Mouse (Mus musculus): ENCODE data around the gene Slc16a4. TPM values are rescaled to one million over a fixed set of nuclear protein-coding genes. Genes with fewer than 3 reads are reported as not detected.
A peak's percentile ranks its signal among the peaks of the same experiment; 100 is the strongest.

Slc16a4 gene
- total and polyA plus RNA-seq, 3 experiments, result 0.04 to 0.65 TPM; not detected in 1

DNA sequence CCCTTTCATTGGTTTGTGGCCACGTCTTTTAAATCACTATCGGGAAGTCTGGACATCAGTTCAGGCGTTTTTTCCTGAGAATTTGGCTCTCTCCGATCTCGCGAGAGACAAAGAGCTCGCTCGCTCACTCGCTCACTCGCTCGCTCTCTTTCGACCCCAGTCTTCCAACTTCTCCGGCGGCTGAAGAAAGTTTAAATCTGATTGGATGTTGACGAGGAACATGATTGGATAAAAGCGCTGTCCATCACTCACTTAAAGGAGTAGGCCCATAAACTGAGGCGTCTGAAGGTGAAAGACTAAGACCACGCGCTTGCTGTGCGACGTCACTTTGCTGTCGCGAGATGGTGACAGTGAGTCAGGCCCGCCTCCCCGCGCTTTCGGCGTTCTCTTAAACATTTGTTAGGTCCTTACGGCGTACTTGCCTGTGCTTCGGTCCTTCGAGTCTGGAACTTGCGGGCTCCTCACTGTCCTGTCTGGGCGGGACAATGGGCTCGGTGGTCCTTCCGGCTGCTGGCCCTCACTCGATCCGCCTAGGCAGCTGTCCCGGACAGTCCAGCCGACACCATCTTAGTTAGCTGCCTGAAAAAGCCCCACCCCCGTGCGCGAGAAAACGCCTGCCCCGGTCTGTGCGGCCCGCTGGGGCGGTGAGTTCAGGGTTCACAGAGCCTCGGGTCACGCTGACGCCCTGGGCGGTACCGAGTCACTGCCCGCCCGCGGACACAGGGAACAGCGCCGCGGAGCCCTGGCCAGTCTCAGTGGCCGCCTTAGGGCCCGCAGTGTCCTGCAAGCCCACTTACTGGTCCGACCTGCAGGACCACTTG is 42.6 kb downstream of the Slc16a4 start, which contains the start of gene Rbm15:
Gene Rbm15 (minus strand): TSS at position 293 of the 821 bp plus-strand sequence.
- H3K27ac ChIP-seq (ENCODE audit: control insufficient read depth, low read depth, low read length), result peak within 1 kb of the TSS; percentile 95
- H3K27me3 ChIP-seq (ENCODE audit: control insufficient read depth in 1 of 2, insufficient read depth in 2 of 2, low read length in 2 of 2), result no peaks in the 10 kb centered on the region
- H3K9ac ChIP-seq (ENCODE audit: control insufficient read depth, low read depth, low read length, poor library complexity, severe bottlenecking), result peak within 1 kb of the TSS; percentile 98
- peak; percentile 100 for DNase-seq (ENCODE audit: low read depth, low spot score)
- H3K9me3 ChIP-seq (replicated peaks; ENCODE audit: insufficient read depth, low read length), result no peaks in the 10 kb centered on the region
- peaks cover 12 to 13% of the 10 kb centered on the region in 2 experiments for H3K36me3 ChIP-seq (ENCODE audit: control insufficient read depth in 1 of 2, insufficient read depth in 2 of 2, low read length in 2 of 2)
- H3K79me2 ChIP-seq (ENCODE audit: control insufficient read depth, insufficient read depth, low read length, poor library complexity), result peaks cover 38% of the 10 kb centered on the region
- peaks cover 0 to 1% of the 10 kb centered on the region in 2 experiments; a peak in 1 of 4 replicates for H3K4me1 ChIP-seq (ENCODE audit: control insufficient read depth in 1 of 2, insufficient read depth in 2 of 2, low read length in 2 of 2)
- H3K4me3 ChIP-seq (ENCODE audit: control insufficient read depth in 1 of 2, insufficient read depth in 1 of 2, low read depth in 2 of 2, low read length in 2 of 2), result peak within 1 kb of the TSS; percentile 62 to 95
- peak; percentile 87 for TF ChIP-seq HCFC1 (IDR thresholded peaks at IDR 0.05; ENCODE audit: low read depth, low read length)
- TF ChIP-seq SIN3A (IDR thresholded peaks at IDR 0.05; ENCODE audit: low read length), result peak; percentile 93
- TF ChIP-seq BHLHE40 (IDR thresholded peaks at IDR 0.05; ENCODE audit: borderline replicate concordance, low read depth, low read length), result no peak
- no peak; the same call in 1 of the 2 replicates for TF ChIP-seq CHD1 (IDR thresholded peaks at IDR 0.05; ENCODE audit: low read depth, low read length)
- no peak for TF ChIP-seq E2F4 (IDR thresholded peaks at IDR 0.05; ENCODE audit: borderline replicate concordance, low read depth, low read length)
- peak; percentile 54; the same call in 1 of the 2 replicates for TF ChIP-seq MXI1 (IDR thresholded peaks at IDR 0.05; ENCODE audit: low read depth, low read length)
- TF ChIP-seq CHD2 (IDR thresholded peaks at IDR 0.05; ENCODE audit: low read length), result peak; percentile 98
- no peak for TF ChIP-seq ZNF384 (IDR thresholded peaks at IDR 0.05; ENCODE audit: low read depth, low read length)
- TF ChIP-seq CTCF (IDR thresholded peaks at IDR 0.05 in 2 of 3, conservative IDR thresholded peaks at IDR 0.05 in 1 of 3; ENCODE audit: control insufficient read depth in 1 of 3, insufficient read depth in 1 of 3, low read depth in 2 of 3, low read length in 3 of 3, poor library complexity in 1 of 3, severe bottlenecking in 1 of 3), result 0 out of 6 replicates have a peak, but pooled peaks of 1 of the 3 experiments have one; percentile 1
- TF ChIP-seq MAFK (IDR thresholded peaks at IDR 0.05; ENCODE audit: borderline replicate concordance, low read depth, low read length), result no peak
- peak; percentile 90 to 92 for TF ChIP-seq POLR2A (IDR thresholded peaks at IDR 0.05; ENCODE audit: control insufficient read depth in 1 of 2, insufficient read depth in 1 of 2, low read depth in 1 of 2, low read length in 2 of 2, poor library complexity in 1 of 2)
- no peak; the same call in 1 of the 2 replicates for TF ChIP-seq ETS1 (IDR thresholded peaks at IDR 0.05; ENCODE audit: low read depth, low read length)
- no peak for TF ChIP-seq SMC3 (IDR thresholded peaks at IDR 0.05; ENCODE audit: low read depth, low read length)
- TF ChIP-seq MAX (IDR thresholded peaks at IDR 0.05; ENCODE audit: low read length), result peak; percentile 53; the same call in 1 of the 2 replicates
- no peak for TF ChIP-seq TAL1 (IDR thresholded peaks at IDR 0.05; ENCODE audit: low read length)
- no peak; a peak in 1 of 4 replicates for TF ChIP-seq EP300 (IDR thresholded peaks at IDR 0.05; ENCODE audit: low read depth in 1 of 2, low read length in 2 of 2)
- no peak for TF ChIP-seq ZC3H11A (IDR thresholded peaks at IDR 0.05; ENCODE audit: low read depth, low read length)
- TF ChIP-seq NELFE (IDR thresholded peaks at IDR 0.05; ENCODE audit: low read depth, low read length), result peak; percentile 93
- TF ChIP-seq GATA1 (IDR thresholded peaks at IDR 0.05; ENCODE audit: low read depth, low read length), result no peak
- peak; percentile 70 for TF ChIP-seq TBP (IDR thresholded peaks at IDR 0.05; ENCODE audit: low read depth, low read length)
- peak; percentile 75 for TF ChIP-seq ZMIZ1 (IDR thresholded peaks at IDR 0.05; ENCODE audit: low read depth, low read length)
- no peak for TF ChIP-seq RCOR1 (IDR thresholded peaks at IDR 0.05; ENCODE audit: low read depth, low read length)
- TF ChIP-seq NRF1 (IDR thresholded peaks at IDR 0.05; ENCODE audit: insufficient read depth, low read depth, low read length, poor library complexity, severe bottlenecking), result peak; percentile 44; the same call in 1 of the 2 replicates
- no peak for TF ChIP-seq RAD21 (IDR thresholded peaks at IDR 0.05; ENCODE audit: low read depth, low read length)
- TF ChIP-seq MAZ (IDR thresholded peaks at IDR 0.05; ENCODE audit: low read depth, low read length), result no peak
- TF ChIP-seq JUND (IDR thresholded peaks at IDR 0.05; ENCODE audit: low read depth, low read length), result no peak
- TF ChIP-seq MYC (IDR thresholded peaks at IDR 0.05; ENCODE audit: low read depth, low read length), result peak; percentile 93
- no peak for TF ChIP-seq USF2 (IDR thresholded peaks at IDR 0.05; ENCODE audit: borderline replicate concordance in 1 of 2, insufficient read depth in 1 of 2, low read depth in 1 of 2, low read length in 2 of 2)
- peak; percentile 29; the same call in 1 of the 2 replicates for TF ChIP-seq TCF12 (IDR thresholded peaks at IDR 0.05; ENCODE audit: low read depth, low read length)
- TF ChIP-seq UBTF (IDR thresholded peaks at IDR 0.05; ENCODE audit: borderline replicate concordance, insufficient read depth, low read depth, low read length), result no peak
- TF ChIP-seq ELF1 (IDR thresholded peaks at IDR 0.05; ENCODE audit: low read depth, low read length), result peak; percentile 67
- no peak for TF ChIP-seq GABPA (IDR thresholded peaks at IDR 0.05; ENCODE audit: low read depth, low read length)
- peak; percentile 47; the same call in 1 of the 2 replicates for TF ChIP-seq POLR2AphosphoS2 (IDR thresholded peaks at IDR 0.05; ENCODE audit: low read length)
- TF ChIP-seq KAT2A (conservative IDR thresholded peaks at IDR 0.05; ENCODE audit: low read depth, low read length), result no peak; the same call in none of the 2 replicates
- no peak for TF ChIP-seq MEF2A (IDR thresholded peaks at IDR 0.05; ENCODE audit: extremely low read depth, insufficient replicate concordance, low read depth, low read length, poor library complexity, severe bottlenecking)

Data from MEL (cell line).